Comparison of ENCODE assay signal across 1 mouse cellular context in genomic region chr11:99292846-99293245, GRCm38 (mm10).
TF ChIP-seq lines count a peak whose summit lies in the region.

No protein-coding gene starts in this region.

TF ChIP-seq in CH12.LX, 34 proteins besides CTCF, POLR2A, EP300 and RAD21 (continued from another document):
- TF ChIP-seq SIN3A (IDR thresholded peaks at IDR 0.05; ENCODE audit: low read length) (no peak), GABPA (IDR thresholded peaks at IDR 0.05; ENCODE audit: insufficient replicate concordance, low read depth, low read length) (no peak), MYC (IDR thresholded peaks at IDR 0.05; ENCODE audit: low read depth, low read length) (peak; percentile 85; the same call in 1 of the 2 replicates), KAT2A (IDR thresholded peaks at IDR 0.05; ENCODE audit: insufficient replicate concordance, low read length) (no peak), MAFK (IDR thresholded peaks at IDR 0.05; ENCODE audit: insufficient replicate concordance, low read length) (no peak), ZC3H11A (IDR thresholded peaks at IDR 0.05; ENCODE audit: low read depth, low read length) (peak; percentile 81), CHD1 (IDR thresholded peaks at IDR 0.05; ENCODE audit: low read depth, low read length) (no peak), NELFE (IDR thresholded peaks at IDR 0.05; ENCODE audit: low read depth, low read length) (no peak), CHD2 (IDR thresholded peaks at IDR 0.05; ENCODE audit: low read length) (no peak), ZNF384 (IDR thresholded peaks at IDR 0.05; ENCODE audit: low read depth, low read length) (no peak), BHLHE40 (IDR thresholded peaks at IDR 0.05; ENCODE audit: low read depth, low read length) (no peak; the same call in 1 of the 2 replicates), NRF1 (IDR thresholded peaks at IDR 0.05; ENCODE audit: low read depth, low read length) (no peak), ZKSCAN1 (IDR thresholded peaks at IDR 0.05; ENCODE audit: borderline replicate concordance, low read depth, low read length) (no peak), MAZ (IDR thresholded peaks at IDR 0.05; ENCODE audit: low read depth, low read length) (no peak), MAX (IDR thresholded peaks at IDR 0.05; ENCODE audit: low read length) (0 out of 2 replicates have a peak, but pooled peaks have one; percentile 56), MEF2A (IDR thresholded peaks at IDR 0.05; ENCODE audit: borderline replicate concordance, low read depth, low read length) (no peak), TBP (conservative IDR thresholded peaks at IDR 0.05; ENCODE audit: low read depth, low read length) (no peak)
